Comparison of ENCODE assay signal across 18 mouse cellular contexts in genomic region chr14:30048049-30048448, GRCm38 (mm10). TPM values are rescaled to one million over a fixed set of nuclear protein-coding genes. Genes with fewer than 3 reads are reported as not detected.
DNase-seq lines count a peak whose midpoint lies in the region; ATAC-seq and TF ChIP-seq lines count a peak whose summit lies in the region.
"Had no signal": no experiment of that assay in that cellular context is flagged by ENCODE, and none has a peak within 500 bp of the region (broad histone marks: within the 10 kb centered on the region; RNA-seq: fewer than 3 reads in every experiment).

No protein-coding gene starts in this region.

- DNase-seq in heart, adult 11 months, result peak; percentile 84
- no peak for DNase-seq in heart, postnatal 14 days
- no peak for DNase-seq in liver, postnatal 0 days
- no peak for DNase-seq in liver, embryonic 11.5 days (ENCODE audit: low spot score)
- no peak for DNase-seq in CH12.LX (ENCODE audit: extremely low read depth)
- DNase-seq in left cerebral cortex, postnatal 36 days (ENCODE audit: low spot score in 2 of 2), result no peak
- DNase-seq: adrenal gland, postnatal 14 days; kidney, adult 18-20 months; kidney, postnatal 4 days had no signal

- no peaks in the 10 kb centered on the region for H3K79me2 ChIP-seq in CH12.LX (replicated peaks; ENCODE audit: control insufficient read depth, extremely low read depth, insufficient read depth, poor library complexity, severe bottlenecking)

- no peak overlapping the region for H3K4me3 ChIP-seq in liver, postnatal 0 days (ENCODE audit: low read depth, low read length)
- H3K4me3 ChIP-seq in liver, embryonic 11.5 days (ENCODE audit: low read depth, low read length), result no peak overlapping the region
- no peak overlapping the region for H3K4me3 ChIP-seq in CH12.LX (replicated peaks in 1 of 3; ENCODE audit: low read depth in 2 of 3, low read length in 2 of 3, poor library complexity in 1 of 3)
- no peak overlapping the region for H3K4me3 ChIP-seq in bone marrow macrophage, adult 2 months (ENCODE audit: insufficient read depth, low read length)
- H3K4me3 ChIP-seq in midbrain, embryonic 15.5 days, result no peak overlapping the region
- H3K4me3 ChIP-seq: heart, embryonic 13.5 days; limb, embryonic 15.5 days; neural tube, embryonic 12.5 days had no signal

- H3K9me3 ChIP-seq in liver, postnatal 0 days (ENCODE audit: low read length), result no peaks in the 10 kb centered on the region
- H3K9me3 ChIP-seq in liver, embryonic 11.5 days (ENCODE audit: control insufficient read depth, low read length), result no peaks in the 10 kb centered on the region
- no peaks in the 10 kb centered on the region for H3K9me3 ChIP-seq in CH12.LX (replicated peaks; ENCODE audit: low read length)
- no peaks in the 10 kb centered on the region for H3K9me3 ChIP-seq in midbrain, embryonic 15.5 days
- H3K9me3 ChIP-seq: heart, embryonic 13.5 days; limb, embryonic 15.5 days; neural tube, embryonic 12.5 days had no signal

- dilution Hi-C loops in CH12.LX (cut with MboI; ENCODE audit: extremely low pct_ligation_motif_present, extremely low pct_unique_long_range_greater_than_20kb, low sequenced_read_pairs), result no loop called here

- TF ChIP-seq EP300 in liver, postnatal 0 days (IDR thresholded peaks at IDR 0.05; ENCODE audit: low read depth), result no peak
- TF ChIP-seq EP300 in CH12.LX (IDR thresholded peaks at IDR 0.05; ENCODE audit: low read length), result no peak

- H3K4me2 ChIP-seq in liver, postnatal 0 days (ENCODE audit: low read depth, low read length), result no peak overlapping the region
- H3K4me2 ChIP-seq in liver, embryonic 11.5 days, result no peak overlapping the region
- H3K4me2 ChIP-seq in CH12.LX (ENCODE audit: insufficient read depth, low read depth, poor library complexity, severe bottlenecking), result no peak overlapping the region
- H3K4me2 ChIP-seq in midbrain, embryonic 15.5 days, result no peak overlapping the region
- H3K4me2 ChIP-seq: heart, embryonic 13.5 days; limb, embryonic 15.5 days; neural tube, embryonic 12.5 days had no signal

- no peak for TF ChIP-seq POLR2A in CH12.LX (IDR thresholded peaks at IDR 0.05; ENCODE audit: low read depth, low read length)
- TF ChIP-seq POLR2A in bone marrow macrophage, adult 2 months (IDR thresholded peaks at IDR 0.05; ENCODE audit: borderline replicate concordance, low read depth, low read length), result no peak

- no peaks in the 10 kb centered on the region for H3K27me3 ChIP-seq in liver, postnatal 0 days (ENCODE audit: insufficient read depth, low read length)
- H3K27me3 ChIP-seq in liver, embryonic 11.5 days (replicated peaks; ENCODE audit: control insufficient read depth, insufficient read depth, low read length), result no peaks in the 10 kb centered on the region
- no peaks in the 10 kb centered on the region for H3K27me3 ChIP-seq in CH12.LX (replicated peaks)
- H3K27me3 ChIP-seq in midbrain, embryonic 15.5 days (replicated peaks), result no peaks in the 10 kb centered on the region
- H3K27me3 ChIP-seq: heart, embryonic 13.5 days; limb, embryonic 15.5 days; neural tube, embryonic 12.5 days had no signal

- H3K4me1 ChIP-seq in liver, postnatal 0 days (ENCODE audit: insufficient read depth), result no peaks in the 10 kb centered on the region
- H3K4me1 ChIP-seq in liver, embryonic 11.5 days (replicated peaks; ENCODE audit: control insufficient read depth, insufficient read depth, low read length), result no peaks in the 10 kb centered on the region
- H3K4me1 ChIP-seq in CH12.LX (ENCODE audit: control insufficient read depth in 1 of 2, insufficient read depth in 2 of 2), result peaks cover 4 to 9% of the 10 kb centered on the region in 2 experiments; a peak in 3 of 4 replicates
- H3K4me1 ChIP-seq in bone marrow macrophage, adult 2 months (ENCODE audit: control insufficient read depth, insufficient read depth, low read length), result peaks cover 5% of the 10 kb centered on the region
- no peaks in the 10 kb centered on the region for H3K4me1 ChIP-seq in midbrain, embryonic 15.5 days
- H3K4me1 ChIP-seq: limb, embryonic 15.5 days; neural tube, embryonic 12.5 days had no signal

- H3K9ac ChIP-seq in liver, postnatal 0 days (replicated peaks), result no peak overlapping the region
- no peak overlapping the region for H3K9ac ChIP-seq in liver, embryonic 11.5 days (ENCODE audit: low read depth, low read length)
- H3K9ac ChIP-seq in CH12.LX (ENCODE audit: insufficient read depth, low read depth), result no peak overlapping the region
- H3K9ac ChIP-seq in midbrain, embryonic 15.5 days, result no peak overlapping the region
- H3K9ac ChIP-seq: heart, embryonic 13.5 days; limb, embryonic 15.5 days; neural tube, embryonic 12.5 days had no signal

- no peak overlapping the region for H3K27ac ChIP-seq in liver, postnatal 0 days (ENCODE audit: low read depth)
- H3K27ac ChIP-seq in liver, embryonic 11.5 days (ENCODE audit: low read depth, low read length), result no peak overlapping the region
- no peak overlapping the region for H3K27ac ChIP-seq in CH12.LX (ENCODE audit: insufficient read depth, low read depth)
- no peak overlapping the region for H3K27ac ChIP-seq in bone marrow macrophage, adult 2 months (ENCODE audit: insufficient read depth, low read depth, low read length)
- H3K27ac ChIP-seq in midbrain, embryonic 15.5 days, result no peak overlapping the region
- H3K27ac ChIP-seq: heart, embryonic 13.5 days; limb, embryonic 15.5 days; macrophage; neural tube, embryonic 12.5 days had no signal

- no peaks in the 10 kb centered on the region for H3K36me3 ChIP-seq in liver, postnatal 0 days (replicated peaks; ENCODE audit: insufficient read depth, low read length)
- no peaks in the 10 kb centered on the region for H3K36me3 ChIP-seq in liver, embryonic 11.5 days (ENCODE audit: control insufficient read depth, insufficient read depth, low read length)
- no peaks in the 10 kb centered on the region for H3K36me3 ChIP-seq in CH12.LX (replicated peaks in 1 of 2; ENCODE audit: control insufficient read depth in 1 of 2, insufficient read depth in 1 of 2, low read length in 1 of 2)
- no peaks in the 10 kb centered on the region for H3K36me3 ChIP-seq in midbrain, embryonic 15.5 days (replicated peaks)
- H3K36me3 ChIP-seq: limb, embryonic 15.5 days; neural tube, embryonic 12.5 days had no signal

- WGBS in liver, postnatal 0 days (ENCODE audit: insufficient replicate concordance), result 72% methylated on average over 3 of the region's 3 CpGs
- 85% methylated on average over 3 of the region's 3 CpGs for WGBS in liver, embryonic 11.5 days
- WGBS in midbrain, embryonic 15.5 days, result 93% methylated on average over 3 of the region's 3 CpGs

- peak; percentile 41 for TF ChIP-seq CTCF in liver, postnatal 0 days (IDR thresholded peaks at IDR 0.05; ENCODE audit: low read depth)
- peak; percentile 25 to 45; a peak in 3 of 4 replicates for TF ChIP-seq CTCF in CH12.LX (conservative IDR thresholded peaks at IDR 0.05 in 1 of 2, IDR thresholded peaks at IDR 0.05 in 1 of 2; ENCODE audit: low read depth in 2 of 2, low read length in 2 of 2)
- TF ChIP-seq CTCF in bone marrow macrophage, adult 2 months (IDR thresholded peaks at IDR 0.05; ENCODE audit: low read depth, low read length), result peak; percentile 42; the same call in 1 of the 2 replicates

- intact Hi-C loops in heart, postnatal 14 days (cut with DNase I), result no loop called here
- intact Hi-C loops in left cerebral cortex, postnatal 36 days (cut with DNase I), result no loop called here

- peak; percentile 13 for TF ChIP-seq RAD21 in CH12.LX (IDR thresholded peaks at IDR 0.05; ENCODE audit: low read depth, low read length)

- in situ Hi-C loops in CH12.LX (cut with MboI; ENCODE audit: low pct_ligation_motif_present, low pct_unique_long_range_greater_than_20kb, low sequenced_read_pairs), result no loop called here

- ATAC-seq in liver, postnatal 0 days, result no peak
- ATAC-seq in liver, embryonic 11.5 days (replicated peaks; ENCODE audit: low FRiP score), result no peak
- ATAC-seq in midbrain, embryonic 15.5 days (replicated peaks), result no peak
- ATAC-seq: forebrain, embryonic 14.5 days; midbrain, embryonic 16.5 days had no signal

TF ChIP-seq in CH12.LX, 34 proteins besides CTCF, POLR2A, EP300 and RAD21:
- TF ChIP-seq TBP (conservative IDR thresholded peaks at IDR 0.05; ENCODE audit: low read depth, low read length) (no peak), MAZ (IDR thresholded peaks at IDR 0.05; ENCODE audit: low read depth, low read length) (no peak), RCOR1 (conservative IDR thresholded peaks at IDR 0.05; ENCODE audit: low read depth, low read length) (no peak), MXI1 (IDR thresholded peaks at IDR 0.05; ENCODE audit: low read depth, low read length) (no peak), HCFC1 (IDR thresholded peaks at IDR 0.05; ENCODE audit: low read depth, low read length) (no peak), MEF2A (IDR thresholded peaks at IDR 0.05; ENCODE audit: borderline replicate concordance, low read depth, low read length) (no peak), GABPA (IDR thresholded peaks at IDR 0.05; ENCODE audit: insufficient replicate concordance, low read depth, low read length) (no peak), SMC3 (IDR thresholded peaks at IDR 0.05; ENCODE audit: low read depth, low read length) (peak; percentile 15; the same call in 1 of the 2 replicates)

RNA-seq across cellular contexts. Expression of gene Chdh, which starts 39.2 kb away (rescaled TPM):
- total RNA-seq in heart, postnatal 14 days (2021), result under 1 TPM; 0.49 to 0.84 TPM
- 4.5 and 6.2 TPM in 2 replicates for polyA plus RNA-seq in liver, postnatal 0 days (2015; fragmentation: Nextera tagmentation; extraction: Ambion mirVana)
- 0.15 and 0.22 TPM in 2 replicates for polyA plus RNA-seq in liver, embryonic 11.5 days (2014; fragmentation: Nextera tagmentation; extraction: Ambion mirVana)
- total RNA-seq in CH12.LX (2012; rRNA removed) (not detected in 2 replicates), CH12.LX (2014; rRNA removed) (not detected in 2 replicates)
- not detected in 2 replicates for polyA plus RNA-seq in CH12.LX (2012; ENCODE audit: insufficient read length, low read depth)
- not detected in 2 replicates for polyA plus RNA-seq in bone marrow macrophage, adult 2 months (2012; ENCODE audit: insufficient read depth, insufficient read length, missing spikeins)
- polyA plus RNA-seq in midbrain, embryonic 15.5 days (2015; fragmentation: Nextera tagmentation; extraction: Ambion mirVana), result 0.40 and 0.48 TPM in 2 replicates
- total RNA-seq in left cerebral cortex, postnatal 36 days (2021), result 1 to 10 TPM; 1.9 to 2.0 TPM
- polyA plus RNA-seq: forebrain, embryonic 14.5 days; hindbrain, embryonic 11.5 days had no signal

RNA-seq across cellular contexts. Expression of gene Il17rb, which starts 39.4 kb away (rescaled TPM):
- 1 to 10 TPM in 1 of 2 experiments, under 1 TPM in 1; 0.74 to 1.0 TPM for total RNA-seq in heart, postnatal 14 days (2021)
- polyA plus RNA-seq in liver, postnatal 0 days (2015; fragmentation: Nextera tagmentation; extraction: Ambion mirVana), result 6.2 and 7.1 TPM in 2 replicates
- 1.0 and 1.1 TPM in 2 replicates for polyA plus RNA-seq in liver, embryonic 11.5 days (2014; fragmentation: Nextera tagmentation; extraction: Ambion mirVana)
- total RNA-seq in CH12.LX (2012; rRNA removed) (4.3 and 6.7 TPM in 2 replicates), CH12.LX (2014; rRNA removed) (3.3 and 5.0 TPM in 2 replicates)
- 9.5 and 12.9 TPM in 2 replicates for polyA plus RNA-seq in CH12.LX (2012; ENCODE audit: insufficient read length, low read depth)
- polyA plus RNA-seq in bone marrow macrophage, adult 2 months (2012; ENCODE audit: insufficient read depth, insufficient read length, missing spikeins), result not detected in 2 replicates
- 2.1 TPM in 2 replicates for polyA plus RNA-seq in midbrain, embryonic 15.5 days (2015; fragmentation: Nextera tagmentation; extraction: Ambion mirVana)
- 1 to 10 TPM in 1 of 2 experiments, under 1 TPM in 1; 0.86 to 1.2 TPM for total RNA-seq in left cerebral cortex, postnatal 36 days (2021)
- polyA plus RNA-seq: macrophage had no signal
